Mouse (Mus musculus) heart, embryonic 12.5 days (tissue): ENCODE measurements around the gene Sar1b. TPM values are rescaled to one million over a fixed set of nuclear protein-coding genes. Genes with fewer than 3 reads are reported as not detected.

Source experiments
- ATAC-seq: fragments of 200-750 bp; cut with Nextera tagmentation; 2 replicates; pipeline ENCODE4 v1.8.0; 2017; ENCODE audit warnings: moderate TSS enrichment, moderate library complexity; ENCODE audit not compliant: insufficient number of reproducible peaks, low FRiP score
- H3K27ac ChIP-seq: fragments of 300-500 bp; sonication (generic); 2 replicates; pipeline ENCODE4 v1.5.1; 2016; ENCODE audit warnings: mild to moderate bottlenecking, moderate library complexity; ENCODE audit not compliant: poor library complexity, severe bottlenecking
- H3K27me3 ChIP-seq: fragments of 300-500 bp; sonication (generic); replicated peaks from 2 replicates; pipeline ENCODE4 v1.6.1; 2016; ENCODE audit warnings: mild to moderate bottlenecking, moderate library complexity
- H3K36me3 ChIP-seq: fragments of 300-500 bp; sonication (generic); 2 replicates; pipeline ENCODE4 v1.6.1; 2016; ENCODE audit warnings: mild to moderate bottlenecking, moderate library complexity
- H3K4me1 ChIP-seq: fragments of 300-500 bp; sonication (generic); replicated peaks from 2 replicates; pipeline ENCODE4 v1.6.1; 2016; ENCODE audit warnings: mild to moderate bottlenecking
- H3K4me2 ChIP-seq: fragments of 300-500 bp; sonication (generic); 2 replicates; pipeline ENCODE4 v1.6.1; 2016; ENCODE audit warnings: mild to moderate bottlenecking, moderate library complexity
- H3K4me3 ChIP-seq: fragments of 300-500 bp; sonication (generic); 2 replicates; pipeline ENCODE4 v1.5.1; 2016; ENCODE audit warnings: mild to moderate bottlenecking
- H3K9ac ChIP-seq: fragments of 300-500 bp; sonication (generic); 2 replicates; pipeline ENCODE4 v1.6.1; 2016; ENCODE audit warnings: mild to moderate bottlenecking, moderate library complexity
- H3K9me3 ChIP-seq: fragments of 300-500 bp; sonication (generic); replicated peaks from 2 replicates; pipeline ENCODE4 v1.6.1; 2016; ENCODE audit warnings: mild to moderate bottlenecking, moderate library complexity
- WGBS: fragments of 180-500 bp; shearing (Covaris S2); methylation state at CpG from one replicate; pipeline ENCODE4 v1.1.7; 2016; 5-methylcytosine and 5-hydroxymethylcytosine counted together
- polyA plus RNA-seq: library from polyadenylated mRNA; unstranded; fragments of >200 nt; fragmentation: Nextera tagmentation; extraction: Ambion mirVana; gene quantifications from 2 replicates; pipeline ENCODE4 v1.2.1, GENCODE M21; 2016

Gene Sar1b
- polyA plus RNA-seq, 1 experiment from 2014 or later, result 127 TPM

DNA sequence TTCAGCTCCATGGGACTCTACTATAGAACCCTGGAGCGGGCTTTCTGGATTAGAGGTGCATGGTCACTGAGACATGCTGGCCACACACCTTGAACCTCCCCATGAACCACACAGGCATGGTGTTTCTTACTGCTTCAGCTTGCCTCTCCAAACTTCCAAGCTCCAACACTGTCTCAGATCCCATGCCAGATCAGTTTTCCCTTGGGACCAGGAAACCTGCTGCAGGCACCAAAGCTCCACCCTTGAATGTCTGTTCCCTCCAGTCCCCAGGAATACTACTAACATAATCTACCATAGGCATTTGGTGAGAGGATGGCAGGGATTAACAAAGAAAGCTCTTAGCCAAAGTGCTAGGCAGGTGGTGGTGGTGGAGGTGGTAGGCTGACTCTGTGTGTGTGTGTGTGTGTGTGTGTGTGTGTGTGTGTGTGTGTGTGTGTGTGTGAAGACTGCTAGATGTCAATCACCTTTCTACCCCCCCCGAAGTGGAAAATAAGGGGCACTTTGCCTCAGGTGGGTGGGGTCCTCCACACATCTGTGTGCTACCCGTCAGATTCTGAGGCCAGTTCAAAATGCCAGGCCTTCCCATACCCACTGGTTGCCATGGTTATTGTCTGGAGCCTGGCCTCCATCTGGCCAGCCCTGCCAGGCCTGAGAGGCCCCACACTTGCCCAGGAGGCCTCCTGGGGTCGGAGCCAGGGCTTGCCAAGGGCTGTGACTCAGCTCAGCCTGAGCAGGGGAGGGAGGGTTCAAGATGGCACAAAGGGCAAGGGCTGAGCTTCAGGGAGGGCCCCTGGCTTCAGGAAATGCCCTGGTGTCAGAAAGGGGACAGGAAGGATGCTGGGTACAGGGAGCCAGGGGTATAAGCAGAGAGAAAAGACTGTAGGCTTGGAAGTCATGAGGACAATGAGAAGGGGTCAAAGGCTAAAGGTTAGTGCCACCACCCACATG lies 68.7 kb downstream of the Sar1b start:
- 64% methylated on average over 4 of the region's 4 CpGs for WGBS
- Histone ChIP-seq H3K9ac (no peak overlapping the region), H3K4me1 (0 out of 2 replicates have a peak, but pooled peaks cover 3% of the 10 kb centered on the region), H3K36me3 (no peaks in the 10 kb centered on the region), H3K27me3 (no peaks in the 10 kb centered on the region; the same call in 1 of the 2 replicates), H3K27ac (no peak overlapping the region), H3K4me3 (no peak overlapping the region), H3K4me2 (no peak overlapping the region), H3K9me3 (no peaks in the 10 kb centered on the region)
- ATAC-seq, result no peak

- H3K27ac ChIP-seq, result no peak overlapping the region
- ATAC-seq, result no peak
- H3K4me3 ChIP-seq, result no peak overlapping the region
- 74% methylated on average over 5 of the region's 5 CpGs for WGBS
- H3K4me1 ChIP-seq, result 0 out of 2 replicates have a peak, but pooled peaks cover 3% of the 10 kb centered on the region
- H3K4me2 ChIP-seq, result no peak overlapping the region
- H3K36me3 ChIP-seq, result no peaks in the 10 kb centered on the region
- H3K27me3 ChIP-seq, result no peaks in the 10 kb centered on the region; the same call in 1 of the 2 replicates
- no peak overlapping the region for H3K9ac ChIP-seq
- H3K9me3 ChIP-seq, result no peaks in the 10 kb centered on the region
Measured at GRCm38 (mm10) chr11:51832992-51833391, 69.5 kb downstream of the Sar1b start.

GRCm38 (mm10) chr11:51833393-51834066 lies 70.0 kb downstream of the Sar1b start:
- Histone ChIP-seq H3K4me3 (no peak overlapping the region), H3K27me3 (no peaks in the 10 kb centered on the region; the same call in 1 of the 2 replicates), H3K9ac (no peak overlapping the region), H3K9me3 (no peaks in the 10 kb centered on the region), H3K36me3 (no peaks in the 10 kb centered on the region), H3K4me2 (no peak overlapping the region), H3K4me1 (0 out of 2 replicates have a peak, but pooled peaks cover 3% of the 10 kb centered on the region), H3K27ac (no peak overlapping the region)
- ATAC-seq, result no peak
- WGBS, result 78% methylated on average over 10 of the region's 10 CpGs

- 0 out of 2 replicates have a peak, but pooled peaks cover 3% of the 10 kb centered on the region for H3K4me1 ChIP-seq
- H3K4me3 ChIP-seq, result no peak overlapping the region
- no peak overlapping the region for H3K27ac ChIP-seq
- H3K9me3 ChIP-seq, result no peaks in the 10 kb centered on the region
- no peaks in the 10 kb centered on the region; the same call in 1 of the 2 replicates for H3K27me3 ChIP-seq
- 89% methylated on average over 8 of the region's 8 CpGs for WGBS
- no peak overlapping the region for H3K4me2 ChIP-seq
- H3K36me3 ChIP-seq, result no peaks in the 10 kb centered on the region
- no peak overlapping the region for H3K9ac ChIP-seq
- no peak for ATAC-seq
Measured at GRCm38 (mm10) chr11:51834067-51834411, 70.6 kb downstream of the Sar1b start.

DNA sequence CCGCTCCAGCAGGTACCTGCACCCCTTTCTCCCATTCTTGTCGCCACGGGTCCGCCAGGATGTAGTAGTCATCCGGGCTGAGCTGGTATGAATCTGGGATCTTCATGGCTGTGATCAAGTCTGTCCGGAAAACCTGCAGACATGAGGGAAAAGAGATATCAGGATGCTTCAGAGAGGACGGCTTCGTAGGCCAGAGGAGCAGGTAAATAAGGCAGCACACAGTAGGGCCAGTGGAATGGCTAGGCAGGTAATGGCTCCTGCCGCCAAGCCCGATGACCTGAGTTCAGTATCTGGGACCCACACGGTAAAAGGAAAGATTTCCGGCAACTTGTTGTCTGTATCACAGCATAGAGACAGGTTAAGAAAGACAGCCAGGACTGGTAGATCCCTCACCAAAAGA lies 72.1 kb downstream of the Sar1b start:
- H3K27me3 ChIP-seq, result no peaks in the 10 kb centered on the region; the same call in 1 of the 2 replicates
- H3K4me3 ChIP-seq, result no peak overlapping the region
- WGBS, result 92% methylated on average over 12 of the region's 12 CpGs
- peaks cover 4% of the 10 kb centered on the region for H3K4me1 ChIP-seq
- H3K9me3 ChIP-seq, result no peaks in the 10 kb centered on the region
- no peaks in the 10 kb centered on the region for H3K36me3 ChIP-seq
- ATAC-seq, result no peak
- H3K9ac ChIP-seq, result no peak overlapping the region
- no peak overlapping the region for H3K4me2 ChIP-seq
- no peak overlapping the region for H3K27ac ChIP-seq

- Histone ChIP-seq H3K4me2 (no peak overlapping the region), H3K36me3 (no peaks in the 10 kb centered on the region), H3K4me3 (no peak overlapping the region), H3K9me3 (no peaks in the 10 kb centered on the region), H3K4me1 (peaks cover 13% of the 10 kb centered on the region), H3K27ac (no peak overlapping the region), H3K27me3 (no peaks in the 10 kb centered on the region; the same call in 1 of the 2 replicates), H3K9ac (no peak overlapping the region)
- 86% methylated on average over 6 of the region's 6 CpGs for WGBS
- ATAC-seq, result no peak
Measured at GRCm38 (mm10) chr11:51836506-51836905, 73.0 kb downstream of the Sar1b start.

GRCm38 (mm10) chr11:51837164-51838153 lies 74.0 kb downstream of the Sar1b start:
- Histone ChIP-seq H3K27ac (no peak overlapping the region), H3K4me3 (no peak overlapping the region), H3K4me1 (peaks cover 12% of the 10 kb centered on the region), H3K4me2 (no peak overlapping the region), H3K36me3 (no peaks in the 10 kb centered on the region), H3K9me3 (no peaks in the 10 kb centered on the region), H3K27me3 (no peaks in the 10 kb centered on the region), H3K9ac (no peak overlapping the region)
- ATAC-seq, result no peak
- WGBS, result 66% methylated on average over 8 of the region's 8 CpGs

DNA sequence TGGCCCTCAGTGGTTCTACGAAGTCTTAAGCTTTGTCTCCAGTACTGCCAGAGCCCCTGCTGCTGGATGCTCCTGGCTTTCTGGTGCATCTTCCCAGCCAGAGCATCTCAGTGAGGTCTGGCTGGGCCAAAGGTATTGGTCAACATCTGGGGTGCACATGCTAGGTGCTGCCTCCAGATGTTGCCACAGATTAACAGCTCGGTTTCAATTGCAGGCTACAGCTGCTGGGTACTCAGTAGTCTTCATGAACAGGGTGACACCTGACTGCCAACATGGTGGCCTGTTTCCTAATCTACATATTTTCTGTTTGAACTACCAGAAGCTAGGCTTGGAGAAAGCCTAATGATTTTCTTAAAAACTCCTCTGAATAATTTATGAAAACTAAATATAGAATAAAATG lies 75.6 kb downstream of the Sar1b start:
- Histone ChIP-seq H3K9ac (no peak overlapping the region), H3K4me2 (no peak overlapping the region), H3K27ac (no peak overlapping the region), H3K9me3 (no peaks in the 10 kb centered on the region), H3K4me3 (no peak overlapping the region), H3K27me3 (no peaks in the 10 kb centered on the region), H3K4me1 (peaks cover 11% of the 10 kb centered on the region), H3K36me3 (no peaks in the 10 kb centered on the region)
- ATAC-seq, result no peak
- 69% methylated on average over 2 of the region's 2 CpGs for WGBS

- no peak for ATAC-seq
Measured at GRCm38 (mm10) chr11:51839973-51840372, 76.5 kb downstream of the Sar1b start.

GRCm38 (mm10) chr11:51840657-51841056 lies 77.2 kb downstream of the Sar1b start:
- H3K9me3 ChIP-seq, result no peaks in the 10 kb centered on the region
- H3K4me1 ChIP-seq, result peaks cover 15% of the 10 kb centered on the region
- no peak overlapping the region for H3K9ac ChIP-seq
- WGBS, result 43% methylated on average over 9 of the region's 9 CpGs
- no peaks in the 10 kb centered on the region for H3K36me3 ChIP-seq
- no peak overlapping the region for H3K4me3 ChIP-seq
- no peak overlapping the region for H3K4me2 ChIP-seq
- no peak overlapping the region for H3K27ac ChIP-seq
- ATAC-seq, result no peak
- no peaks in the 10 kb centered on the region for H3K27me3 ChIP-seq

More at GRCm38 (mm10) chr11:51839973-51840372, 76.5 kb downstream of the Sar1b start:
- Histone ChIP-seq H3K27ac (no peak overlapping the region), H3K4me1 (peaks cover 15% of the 10 kb centered on the region), H3K9me3 (no peaks in the 10 kb centered on the region), H3K4me3 (no peak overlapping the region), H3K27me3 (no peaks in the 10 kb centered on the region), H3K4me2 (no peak overlapping the region), H3K9ac (no peak overlapping the region), H3K36me3 (no peaks in the 10 kb centered on the region)
- WGBS, result 80% methylated on average over 11 of the region's 11 CpGs
